Mouse (Mus musculus) megakaryocyte, embryonic 14.5 days (primary cell): Measurements from ENCODE around the gene Cfap300. TPM values are rescaled to one million over a fixed set of nuclear protein-coding genes. Genes with fewer than 3 reads are reported as not detected.

Source experiments
- H3K27me3 ChIP-seq: replicated peaks from 2 replicates; pipeline ENCODE3; 2012; ENCODE audit warnings: inconsistent platforms
- H3K36me3 ChIP-seq: replicated peaks from 2 replicates; pipeline ENCODE3; 2012; ENCODE audit warnings: low read length, inconsistent platforms, mixed read lengths
- H3K4me1 ChIP-seq: 2 replicates; pipeline ENCODE4 v1.6.1; 2012; ENCODE audit warnings: inconsistent platforms
- H3K4me3 ChIP-seq: replicated peaks from 2 replicates; pipeline ENCODE3; 2012; ENCODE audit warnings: moderate library complexity, mild to moderate bottlenecking, inconsistent platforms
- H3K9me3 ChIP-seq: 2 replicates; pipeline ENCODE4 v1.6.1; 2012; ENCODE audit warnings: inconsistent platforms
- FLI1 ChIP-seq: IDR thresholded peaks from 2 replicates; pipeline ENCODE4 v1.6.1; 2012; ENCODE audit warnings: low read length, inconsistent platforms, mixed read lengths
- GATA1 ChIP-seq: IDR thresholded peaks from 3 replicates; pipeline ENCODE4 v1.6.1; 2012; ENCODE audit warnings: mixed read lengths, low read length, inconsistent platforms, borderline replicate concordance
- polyA plus RNA-seq: library from polyadenylated mRNA; stranded (reverse); fragments of >175 nt; gene quantifications from 2 replicates; pipeline ENCODE4 v1.2.3, GENCODE M21; 2012; ENCODE audit warnings: low replicate concordance; ENCODE audit not compliant: insufficient read depth

Cfap300 gene
- polyA plus RNA-seq, 1 experiment = not detected

- no peaks in the 10 kb centered on the region for H3K4me1 ChIP-seq
Measured at GRCm38 (mm10) chr9:7990897-7991296, 51.7 kb downstream of the Cfap300 start.

GRCm38 (mm10) chr9:7987119-7987518, 55.5 kb downstream of the Cfap300 start:
- H3K9me3 ChIP-seq = no peaks in the 10 kb centered on the region
- TF ChIP-seq GATA1 = no peak
- TF ChIP-seq FLI1 = no peak
- no peaks in the 10 kb centered on the region for H3K4me1 ChIP-seq
- H3K4me3 ChIP-seq = no peak overlapping the region
- no peaks in the 10 kb centered on the region for H3K36me3 ChIP-seq
- peaks cover 30% of the 10 kb centered on the region for H3K27me3 ChIP-seq

More at GRCm38 (mm10) chr9:7990897-7991296, 51.7 kb downstream of the Cfap300 start:
- Histone ChIP-seq H3K27me3 (peaks cover 43% of the 10 kb centered on the region), H3K9me3 (no peaks in the 10 kb centered on the region), H3K4me3 (no peak overlapping the region), H3K36me3 (no peaks in the 10 kb centered on the region)
- TF ChIP-seq FLI1 = no peak
- TF ChIP-seq GATA1 = no peak

- no peak overlapping the region for H3K4me3 ChIP-seq
- no peaks in the 10 kb centered on the region for H3K9me3 ChIP-seq
- no peaks in the 10 kb centered on the region for H3K36me3 ChIP-seq
- peaks cover 16% of the 10 kb centered on the region for H3K27me3 ChIP-seq
- TF ChIP-seq FLI1 (no peak), GATA1 (no peak)
- no peaks in the 10 kb centered on the region for H3K4me1 ChIP-seq
Measured at GRCm38 (mm10) chr9:7984287-7984686, 58.3 kb downstream of the Cfap300 start.

GRCm38 (mm10) chr9:7983665-7984064, 59.0 kb downstream of the Cfap300 start:
- H3K4me3 ChIP-seq = no peak overlapping the region
- no peak for TF ChIP-seq FLI1
- TF ChIP-seq GATA1 = no peak
- H3K4me1 ChIP-seq = no peaks in the 10 kb centered on the region
- no peaks in the 10 kb centered on the region for H3K36me3 ChIP-seq
- H3K9me3 ChIP-seq = no peaks in the 10 kb centered on the region
- peaks cover 13% of the 10 kb centered on the region for H3K27me3 ChIP-seq

GRCm38 (mm10) chr9:7980162-7980561, 62.5 kb downstream of the Cfap300 start:
- Histone ChIP-seq H3K9me3 (no peaks in the 10 kb centered on the region), H3K4me3 (no peak overlapping the region), H3K4me1 (no peaks in the 10 kb centered on the region), H3K36me3 (no peaks in the 10 kb centered on the region), H3K27me3 (peaks cover 9% of the 10 kb centered on the region)
- TF ChIP-seq FLI1 (no peak), GATA1 (no peak)

GRCm38 (mm10) chr9:7979153-7979916, 63.3 kb downstream of the Cfap300 start:
- Histone ChIP-seq H3K4me1 (no peaks in the 10 kb centered on the region), H3K4me3 (no peak overlapping the region), H3K36me3 (no peaks in the 10 kb centered on the region), H3K27me3 (peaks cover 9% of the 10 kb centered on the region), H3K9me3 (no peaks in the 10 kb centered on the region)
- no peak for TF ChIP-seq FLI1

GRCm38 (mm10) chr9:7978502-7978901, 64.1 kb downstream of the Cfap300 start:
- no peak for TF ChIP-seq GATA1
- TF ChIP-seq FLI1 = no peak
- Histone ChIP-seq H3K4me3 (no peak overlapping the region), H3K27me3 (peaks cover 12% of the 10 kb centered on the region), H3K4me1 (no peaks in the 10 kb centered on the region), H3K9me3 (no peaks in the 10 kb centered on the region), H3K36me3 (no peaks in the 10 kb centered on the region)

GRCm38 (mm10) chr9:7977587-7977986, 65.0 kb downstream of the Cfap300 start:
- Histone ChIP-seq H3K27me3 (peaks cover 11% of the 10 kb centered on the region), H3K36me3 (no peaks in the 10 kb centered on the region), H3K9me3 (no peaks in the 10 kb centered on the region), H3K4me3 (no peak overlapping the region), H3K4me1 (no peaks in the 10 kb centered on the region)
- TF ChIP-seq GATA1 (no peak), FLI1 (no peak)

- Histone ChIP-seq H3K27me3 (peaks cover 12% of the 10 kb centered on the region), H3K4me1 (peaks cover 4% of the 10 kb centered on the region; the same call in 1 of the 2 replicates), H3K9me3 (no peaks in the 10 kb centered on the region), H3K4me3 (no peak overlapping the region), H3K36me3 (no peaks in the 10 kb centered on the region)
- TF ChIP-seq GATA1 (no peak), FLI1 (no peak)
Measured at GRCm38 (mm10) chr9:7971993-7972392, 70.6 kb downstream of the Cfap300 start.

Other genes with a start within 250 kb of the Cfap300 start
- 3.8 TPM in 1 of 2 replicates, not detected in the other for gene Birc2, start 205.8 kb downstream of the Cfap300 start, polyA plus RNA-seq
- 5.7 and 6.0 TPM in 2 replicates for gene Birc3, start 169.6 kb downstream of the Cfap300 start, polyA plus RNA-seq
- gene Yap1, start 38.2 kb downstream of the Cfap300 start, polyA plus RNA-seq = 0.01 and 3.0 TPM in 2 replicates
- gene Cep126, start 91.5 kb upstream of the Cfap300 start, polyA plus RNA-seq = 1.5 TPM in 1 of 2 replicates, not detected in the other